Mouse (Mus musculus): ENCODE data around the gene Nop14. TPM values are rescaled to one million over a fixed set of nuclear protein-coding genes. Genes with fewer than 3 reads are reported as not detected.
A peak's percentile ranks its signal among the peaks of the same experiment; 100 is the strongest.

Nop14 gene
- 9.6 and 10.2 TPM in 2 replicates for polyA plus RNA-seq (2012; rRNA removed)

DNA sequence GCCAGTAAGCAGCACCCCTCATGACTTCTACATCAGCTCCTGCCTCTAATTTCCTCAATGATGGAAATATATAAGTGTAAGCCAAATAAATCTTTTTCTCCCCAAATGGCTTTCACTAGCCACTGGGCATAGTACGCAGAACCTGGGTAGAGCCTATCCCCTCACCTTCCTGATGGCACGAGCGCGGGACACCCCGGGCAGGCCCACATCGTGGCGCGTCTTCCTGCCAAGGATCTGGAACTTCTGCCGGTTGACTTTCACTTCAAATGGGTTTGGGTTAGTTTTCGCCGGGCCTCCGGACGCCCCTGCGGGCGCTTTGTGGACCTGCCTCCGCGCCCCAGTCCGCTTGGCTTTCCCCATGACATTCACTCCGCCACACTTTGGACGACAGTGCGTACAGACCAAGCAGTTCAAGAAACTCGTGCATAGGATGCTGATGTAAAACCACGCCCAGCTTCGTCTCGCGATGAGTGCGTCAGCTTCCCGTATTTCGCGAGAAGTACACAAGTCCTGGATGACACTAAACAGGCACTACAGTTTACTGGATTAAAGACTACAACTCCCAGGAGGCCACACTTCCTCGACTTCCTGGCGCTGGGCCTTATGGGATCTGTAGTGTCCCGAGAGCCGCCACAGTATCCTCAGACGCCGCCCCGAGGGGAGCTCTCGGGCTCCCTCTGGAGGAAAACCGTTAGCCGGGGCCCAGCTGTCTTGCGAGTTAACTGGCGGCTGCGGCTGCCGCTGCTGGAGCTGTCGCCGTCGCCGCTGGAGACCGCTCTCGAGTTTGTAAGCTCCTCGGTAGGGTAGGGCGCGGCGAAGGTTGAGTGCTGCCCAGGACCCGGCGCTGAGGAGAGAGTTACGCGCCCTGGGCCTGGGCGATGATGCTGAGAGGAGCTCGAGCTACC is at the start of gene Nop14, which contains the start of gene Grk4:
Gene Nop14, minus strand, starts transcription at position 463 of the 905 bp plus-strand sequence.
Gene Grk4, plus strand, starts transcription at position 694 of the 905 bp plus-strand sequence.
- H3K27ac ChIP-seq (ENCODE audit: insufficient read depth, low read depth, low read length), result peak within 1 kb of the TSS; percentile 62
- H3K4me3 ChIP-seq (ENCODE audit: insufficient read depth, low read depth, low read length), result peak within 1 kb of the TSS; percentile 73
- TF ChIP-seq CTCF (conservative IDR thresholded peaks at IDR 0.05; ENCODE audit: insufficient read depth, insufficient read length, low read depth, low read length), result peak; percentile 74
- TF ChIP-seq POLR2A (IDR thresholded peaks at IDR 0.05; ENCODE audit: low read depth, low read length), result peak; percentile 86
- under 1% methylated on average over 60 of the region's 60 CpGs for whole genome bisulfite sequencing
- peaks cover 3% of the 10 kb centered on the region; the same call in 1 of the 2 replicates for H3K4me1 ChIP-seq (ENCODE audit: control insufficient read depth, insufficient read depth, low read length)
- peak; percentile 100 for DNase-seq
- H3K36me3 ChIP-seq (ENCODE audit: control insufficient read depth, insufficient read depth, low read length), result peaks cover 2% of the 10 kb centered on the region; the same call in 1 of the 2 replicates
- no peaks in the 10 kb centered on the region for H3K27me3 ChIP-seq (replicated peaks; ENCODE audit: control insufficient read depth, insufficient read depth, low read length)

DNA sequence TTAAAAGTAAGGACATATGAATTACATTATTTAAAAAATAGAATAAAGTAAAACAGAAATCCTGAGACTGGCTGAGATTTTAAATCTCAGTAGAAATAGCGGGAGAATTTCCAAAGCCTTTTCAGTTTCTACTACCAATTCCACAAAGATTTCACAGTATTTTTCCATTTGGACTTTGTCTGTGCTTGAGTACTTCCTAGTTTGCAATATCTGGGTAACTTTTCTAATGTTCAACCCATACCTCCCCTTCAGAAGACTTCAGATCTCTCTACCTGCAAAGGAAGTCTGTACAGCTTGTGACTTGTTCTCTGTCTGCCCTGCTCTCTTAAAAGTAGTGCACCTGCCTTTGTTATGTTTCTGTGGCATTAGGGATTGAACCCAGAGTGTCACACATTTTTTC is 48.5 kb upstream of the Nop14 start:
- TF ChIP-seq CTCF (conservative IDR thresholded peaks at IDR 0.05; ENCODE audit: insufficient read depth, insufficient read length, low read depth, low read length) (no peak), POLR2A (IDR thresholded peaks at IDR 0.05; ENCODE audit: low read depth, low read length) (no peak)
- Histone ChIP-seq H3K4me3 (ENCODE audit: insufficient read depth, low read depth, low read length) (no peak overlapping the region), H3K27ac (ENCODE audit: insufficient read depth, low read depth, low read length) (no peak overlapping the region), H3K4me1 (ENCODE audit: control insufficient read depth, insufficient read depth, low read length) (no peaks in the 10 kb centered on the region; the same call in 1 of the 2 replicates), H3K36me3 (ENCODE audit: control insufficient read depth, insufficient read depth, low read length) (no peaks in the 10 kb centered on the region), H3K27me3 (replicated peaks; ENCODE audit: control insufficient read depth, insufficient read depth, low read length) (no peaks in the 10 kb centered on the region)
- peak; percentile 71 for DNase-seq
- WGBS, result 59% methylated on average over 1 of the region's 1 CpGs

DNA sequence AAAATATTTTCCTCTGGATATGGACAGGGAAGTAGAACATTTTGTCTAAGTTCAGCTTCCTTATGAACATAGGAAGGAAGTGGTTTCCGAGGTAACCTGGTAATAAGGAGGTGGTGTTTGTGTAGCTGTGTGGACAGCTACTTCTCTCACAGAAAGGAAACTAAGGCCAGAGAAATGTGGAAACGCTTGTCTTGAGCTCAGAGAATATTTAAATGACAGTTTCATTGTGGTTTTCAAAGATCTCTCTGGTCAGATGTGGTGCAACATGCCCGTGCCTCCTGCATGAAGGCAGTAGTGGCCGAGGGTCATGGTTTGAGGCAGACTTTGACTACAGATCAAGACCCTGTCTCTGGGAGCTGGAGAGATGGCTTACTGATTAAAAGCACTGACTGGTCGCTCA is 35.6 kb upstream of the Nop14 start:
- Histone ChIP-seq H3K4me1 (ENCODE audit: control insufficient read depth, insufficient read depth, low read length) (no peaks in the 10 kb centered on the region), H3K27ac (ENCODE audit: insufficient read depth, low read depth, low read length) (no peak overlapping the region), H3K27me3 (replicated peaks; ENCODE audit: control insufficient read depth, insufficient read depth, low read length) (no peaks in the 10 kb centered on the region), H3K36me3 (ENCODE audit: control insufficient read depth, insufficient read depth, low read length) (no peaks in the 10 kb centered on the region), H3K4me3 (ENCODE audit: insufficient read depth, low read depth, low read length) (no peak overlapping the region)
- TF ChIP-seq CTCF (conservative IDR thresholded peaks at IDR 0.05; ENCODE audit: insufficient read depth, insufficient read length, low read depth, low read length) (no peak), POLR2A (IDR thresholded peaks at IDR 0.05; ENCODE audit: low read depth, low read length) (no peak)
- no peak for DNase-seq
- WGBS, result 52% methylated on average over 5 of the region's 5 CpGs

DNA sequence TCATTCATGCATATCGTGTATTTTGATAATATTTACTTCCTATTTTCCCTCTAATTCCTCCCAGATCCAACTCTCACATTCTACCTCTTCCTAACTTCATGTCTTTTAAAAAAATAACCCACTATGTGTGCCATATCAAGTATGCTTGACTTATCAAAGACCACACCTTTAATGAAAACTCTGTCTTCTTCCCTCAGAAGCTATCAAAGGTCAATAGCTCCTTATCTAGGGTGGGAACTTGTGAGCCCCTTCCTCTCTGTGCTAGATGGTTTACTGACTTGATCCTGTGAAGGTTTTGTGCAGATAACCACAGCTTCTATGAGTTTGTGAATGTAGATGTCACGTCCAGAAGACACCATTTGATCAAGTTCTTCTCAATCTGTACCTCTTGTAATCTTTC is 32.8 kb upstream of the Nop14 start:
- Histone ChIP-seq H3K4me1 (ENCODE audit: control insufficient read depth, insufficient read depth, low read length) (no peaks in the 10 kb centered on the region), H3K27ac (ENCODE audit: insufficient read depth, low read depth, low read length) (no peak overlapping the region), H3K4me3 (ENCODE audit: insufficient read depth, low read depth, low read length) (no peak overlapping the region), H3K27me3 (replicated peaks; ENCODE audit: control insufficient read depth, insufficient read depth, low read length) (no peaks in the 10 kb centered on the region), H3K36me3 (ENCODE audit: control insufficient read depth, insufficient read depth, low read length) (no peaks in the 10 kb centered on the region)
- DNase-seq, result no peak
- WGBS, result 76% methylated on average over 2 of the region's 2 CpGs
- TF ChIP-seq POLR2A (IDR thresholded peaks at IDR 0.05; ENCODE audit: low read depth, low read length), result no peak
- TF ChIP-seq CTCF (conservative IDR thresholded peaks at IDR 0.05; ENCODE audit: insufficient read depth, insufficient read length, low read depth, low read length), result no peak

DNA sequence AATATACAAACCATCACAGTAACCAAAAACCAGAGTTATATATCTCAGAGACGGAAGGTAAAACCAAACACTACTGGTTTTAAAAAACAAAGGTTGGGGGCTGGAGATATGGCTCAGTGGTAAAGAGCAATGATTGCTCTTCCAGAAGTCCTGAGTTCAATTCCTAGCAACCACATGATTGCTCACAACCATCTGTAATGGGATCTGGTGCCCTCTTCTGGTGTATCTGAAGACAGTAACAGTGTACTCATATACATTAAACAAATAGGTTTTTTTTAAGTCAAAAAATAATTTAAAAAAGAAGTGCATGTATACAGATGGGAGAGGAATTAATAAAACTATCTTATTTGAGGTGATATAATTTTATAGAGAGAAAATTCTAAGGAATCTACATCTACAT is 29.9 kb upstream of the Nop14 start:
- Histone ChIP-seq H3K4me1 (ENCODE audit: control insufficient read depth, insufficient read depth, low read length) (no peaks in the 10 kb centered on the region), H3K36me3 (ENCODE audit: control insufficient read depth, insufficient read depth, low read length) (no peaks in the 10 kb centered on the region), H3K4me3 (ENCODE audit: insufficient read depth, low read depth, low read length) (no peak overlapping the region), H3K27me3 (replicated peaks; ENCODE audit: control insufficient read depth, insufficient read depth, low read length) (no peaks in the 10 kb centered on the region), H3K27ac (ENCODE audit: insufficient read depth, low read depth, low read length) (no peak overlapping the region)
- 93% methylated on average over 1 of the region's 1 CpGs for WGBS
- TF ChIP-seq CTCF (conservative IDR thresholded peaks at IDR 0.05; ENCODE audit: insufficient read depth, insufficient read length, low read depth, low read length) (no peak), POLR2A (IDR thresholded peaks at IDR 0.05; ENCODE audit: low read depth, low read length) (no peak)
- DNase-seq, result no peak

DNA sequence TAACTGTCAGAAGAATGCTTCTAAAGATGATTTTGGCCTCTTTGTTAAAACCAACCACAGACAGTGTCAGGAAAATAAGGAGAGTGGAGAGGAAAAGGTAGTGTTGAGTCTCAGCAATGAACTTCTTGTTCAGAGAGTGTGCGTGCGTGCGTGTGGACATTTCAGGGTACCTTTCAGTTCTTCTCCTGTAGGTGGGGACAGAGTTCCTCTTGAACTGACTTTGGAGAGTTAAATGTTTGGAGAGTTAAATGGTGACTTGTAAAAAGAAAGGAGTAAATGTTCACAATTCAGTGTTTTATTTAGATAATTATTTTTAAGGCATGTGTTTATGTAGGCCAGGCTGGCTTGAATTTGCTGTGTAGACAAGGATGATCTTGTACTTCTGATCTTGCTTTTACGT is 10.3 kb upstream of the Nop14 start:
- WGBS, result 68% methylated on average over 4 of the region's 4 CpGs
- TF ChIP-seq CTCF (conservative IDR thresholded peaks at IDR 0.05; ENCODE audit: insufficient read depth, insufficient read length, low read depth, low read length) (peak; percentile 48; the same call in 1 of the 2 replicates), POLR2A (IDR thresholded peaks at IDR 0.05; ENCODE audit: low read depth, low read length) (no peak)
- Histone ChIP-seq H3K4me1 (ENCODE audit: control insufficient read depth, insufficient read depth, low read length) (peaks cover 6% of the 10 kb centered on the region; the same call in 1 of the 2 replicates), H3K36me3 (ENCODE audit: control insufficient read depth, insufficient read depth, low read length) (no peaks in the 10 kb centered on the region), H3K4me3 (ENCODE audit: insufficient read depth, low read depth, low read length) (no peak overlapping the region), H3K27ac (ENCODE audit: insufficient read depth, low read depth, low read length) (no peak overlapping the region), H3K27me3 (replicated peaks; ENCODE audit: control insufficient read depth, insufficient read depth, low read length) (no peaks in the 10 kb centered on the region)
- peak; percentile 54 for DNase-seq

DNA sequence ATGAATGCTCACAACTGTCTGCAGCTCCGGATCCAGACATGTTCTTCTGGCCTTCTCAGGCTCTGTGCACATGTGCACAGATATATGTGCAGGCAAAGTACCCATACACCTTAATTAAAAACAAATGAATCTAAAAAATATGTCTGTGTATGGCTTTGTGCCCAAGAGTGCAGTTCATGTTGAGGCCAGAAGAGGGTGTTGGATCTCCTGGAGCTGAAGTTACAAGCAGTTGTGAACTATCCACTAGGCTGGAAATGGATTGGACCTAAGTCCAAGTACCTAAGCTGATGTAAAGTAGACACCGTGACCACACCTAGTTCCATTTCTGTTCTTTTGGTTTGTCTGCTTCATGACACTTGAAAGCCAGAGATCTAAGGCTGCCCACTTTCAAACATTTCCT is 9.5 kb upstream of the Nop14 start:
- Histone ChIP-seq H3K4me3 (ENCODE audit: insufficient read depth, low read depth, low read length) (no peak overlapping the region), H3K36me3 (ENCODE audit: control insufficient read depth, insufficient read depth, low read length) (no peaks in the 10 kb centered on the region), H3K27me3 (replicated peaks; ENCODE audit: control insufficient read depth, insufficient read depth, low read length) (no peaks in the 10 kb centered on the region), H3K27ac (ENCODE audit: insufficient read depth, low read depth, low read length) (no peak overlapping the region), H3K4me1 (ENCODE audit: control insufficient read depth, insufficient read depth, low read length) (peaks cover 6% of the 10 kb centered on the region; the same call in 1 of the 2 replicates)
- TF ChIP-seq POLR2A (IDR thresholded peaks at IDR 0.05; ENCODE audit: low read depth, low read length) (no peak), CTCF (conservative IDR thresholded peaks at IDR 0.05; ENCODE audit: insufficient read depth, insufficient read length, low read depth, low read length) (peak; percentile 31; the same call in 1 of the 2 replicates)
- DNase-seq, result peak; percentile 25
- WGBS, result 79% methylated on average over 2 of the region's 2 CpGs
